Mouse (Mus musculus) bone marrow macrophage, adult 2 months (primary cell): ENCODE measurements at regions not wholly inside any gene's neighbourhood (a gene's known extent, or its start where the extent isn't known, plus 50 kb on each side); places are given as distances from the start of the nearest gene placed in this dataset.

Source experiments
- CTCF ChIP-seq: IDR thresholded peaks from 2 replicates; pipeline ENCODE4 v1.5.1; 2012; ENCODE audit warnings: low read depth, mild to moderate bottlenecking, low read length, moderate library complexity
- POLR2A ChIP-seq: IDR thresholded peaks from 2 replicates; pipeline ENCODE4 v1.6.1; 2012; ENCODE audit warnings: mild to moderate bottlenecking, low read depth, low read length, borderline replicate concordance

- no peak for TF ChIP-seq CTCF
- no peak for TF ChIP-seq POLR2A
Measured at GRCm38 (mm10) chr7:95460889-95461288, 710.2 kb upstream of the Tenm4 start.
